Mouse (Mus musculus) heart, postnatal 0 days (tissue): Measurements from ENCODE around the gene Dgcr8.

Experiments used
- CTCF ChIP-seq: IDR thresholded peaks from 2 replicates; pipeline ENCODE4 v1.5.1; 2016; ENCODE audit warnings: antibody characterized with exemption, control low read depth, low read depth
- EP300 ChIP-seq: IDR thresholded peaks from 2 replicates; pipeline ENCODE4 v1.6.1; 2016; ENCODE audit warnings: antibody characterized with exemption, low read depth

- no peak for TF ChIP-seq CTCF
- TF ChIP-seq EP300: no peak
These were observed 60.2 kb downstream of the Dgcr8 start for GRCm38 (mm10) chr16:18228856-18229255.
